Mouse (Mus musculus) G1E (cell line): ENCODE measurements around the gene Ms4a4a. TPM values are rescaled to one million over a fixed set of nuclear protein-coding genes. Genes with fewer than 3 reads are reported as not detected.
"Not testable (repeated sequence)": the region's sequence is repeated elsewhere in the genome, so short reads cannot be mapped to it uniquely, and the experiment has no call there.

Source experiments
- ATAC-seq: 2 replicates; pipeline ENCODE4 v1.8.0; 2016; ENCODE audit warnings: mild to moderate bottlenecking; ENCODE audit not compliant: insufficient number of reproducible peaks, poor library complexity, low FRiP score, severe bottlenecking; ENCODE audit errors: extremely low read depth
- DNase-seq: peaks from one replicate; pipeline ENCODE4 v3.0.0; 2012; ENCODE audit warnings: low spot score
- H3K27me3 ChIP-seq: 2 replicates; pipeline ENCODE4 v1.6.1; 2012; ENCODE audit warnings: mild to moderate bottlenecking, low read length, inconsistent platforms; ENCODE audit not compliant: insufficient read depth
- H3K36me3 ChIP-seq: replicated peaks from 2 replicates; pipeline ENCODE3; 2012; ENCODE audit warnings: mild to moderate bottlenecking, inconsistent platforms
- H3K4me1 ChIP-seq: 2 replicates; pipeline ENCODE4 v1.6.1; 2012; ENCODE audit warnings: low read depth, low read length, inconsistent platforms, mixed read lengths; ENCODE audit not compliant: insufficient read depth
- H3K4me3 ChIP-seq: 2 replicates; pipeline ENCODE4 v1.5.1; 2012; ENCODE audit warnings: low read depth, mild to moderate bottlenecking, inconsistent platforms, low read length, moderate library complexity, mixed read lengths
- H3K9me3 ChIP-seq: replicated peaks from 2 replicates; pipeline ENCODE4 v1.6.1; 2012; ENCODE audit warnings: inconsistent platforms
- CTCF ChIP-seq: IDR thresholded peaks from 2 replicates; pipeline ENCODE4 v1.5.1; 2012; ENCODE audit warnings: low read depth, low read length, inconsistent platforms, mixed read lengths
- GATA1 ChIP-seq: IDR thresholded peaks from 2 replicates; pipeline ENCODE4 v1.6.1; 2012; ENCODE audit warnings: borderline replicate concordance, low read length, inconsistent platforms, mixed read lengths
- GATA2 ChIP-seq: IDR thresholded peaks from 2 replicates; pipeline ENCODE4 v1.6.1; 2012; ENCODE audit warnings: low read depth, low read length, inconsistent platforms, borderline replicate concordance
- POLR2AphosphoS5 ChIP-seq: IDR thresholded peaks from 2 replicates; pipeline ENCODE4 v1.6.1; 2012; ENCODE audit warnings: low read depth, low read length, inconsistent platforms; ENCODE audit not compliant: insufficient replicate concordance
- TAL1 ChIP-seq: conservative IDR thresholded peaks from 2 replicates; pipeline ENCODE4 v1.6.1; 2012; ENCODE audit warnings: low read depth, low read length, inconsistent platforms, mixed read lengths
- polyA plus RNA-seq: library from polyadenylated mRNA; stranded (reverse); fragments of >175 nt; gene quantifications from 2 replicates; pipeline ENCODE4 v1.2.3, GENCODE M21; 2012
- total RNA-seq, 2 experiments: library from RNA; stranded (forward) in 1 of 2; stranded (reverse) in 1 of 2; fragments of 200-1000 nt in 1 of 2; fragments of >200 nt in 1 of 2; fragmentation: Nextera tagmentation in 1 of 2; gene quantifications; 2 replicates each; pipeline ENCODE4 v1.2.3; 2014 to 2017

The Ms4a4a gene
- total and polyA plus RNA-seq, 3 experiments, result not detected

DNA sequence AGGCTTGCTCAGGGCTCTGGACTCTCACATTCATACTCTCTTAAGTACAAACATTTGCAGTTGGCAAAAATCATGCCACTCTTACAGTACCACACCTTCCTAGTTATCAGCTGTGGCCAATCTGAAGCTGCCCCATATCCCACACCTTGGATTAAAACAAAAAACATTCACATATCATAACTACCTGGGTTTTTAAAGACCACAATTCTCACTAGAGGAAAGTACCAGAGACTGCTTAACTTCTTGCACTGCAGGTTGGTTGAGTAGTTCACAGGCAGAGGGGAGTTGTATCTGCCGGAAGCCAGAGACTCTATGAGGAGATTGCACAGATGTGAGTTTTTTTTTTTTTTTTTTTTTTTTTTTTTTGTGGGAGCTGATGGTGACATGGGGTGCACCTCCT is 38.8 kb downstream of the Ms4a4a start:
- H3K36me3 ChIP-seq, result no peaks in the 10 kb centered on the region
- TF ChIP-seq POLR2AphosphoS5, result no peak
- TF ChIP-seq TAL1, result no peak
- no peak for TF ChIP-seq CTCF
- TF ChIP-seq GATA2, result no peak
- no peak for TF ChIP-seq GATA1
- H3K4me3 ChIP-seq, result no peak overlapping the region
- no peak for DNase-seq
- H3K27me3 ChIP-seq, result no peaks in the 10 kb centered on the region
- no peaks in the 10 kb centered on the region for H3K4me1 ChIP-seq
- no peak for ATAC-seq
- no peaks in the 10 kb centered on the region for H3K9me3 ChIP-seq

DNA sequence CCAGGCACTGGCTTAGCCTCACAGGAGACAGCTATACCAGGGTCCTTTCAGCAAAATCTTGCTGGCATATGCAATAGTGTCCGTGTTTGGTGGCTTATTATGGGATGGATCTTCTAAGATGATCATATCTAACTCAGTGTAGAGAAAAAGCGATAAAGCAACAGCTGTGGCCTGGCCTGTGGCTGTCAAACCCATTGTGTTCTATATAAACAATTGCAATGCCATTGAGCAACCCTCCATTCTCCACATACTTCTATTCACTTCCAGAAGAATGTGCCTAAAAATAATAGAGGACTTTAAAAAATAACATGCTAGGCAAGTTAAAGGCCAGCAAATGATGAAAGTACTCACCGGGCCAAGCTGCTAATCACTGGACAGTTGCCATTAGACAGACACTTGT is 40.3 kb downstream of the Ms4a4a start:
- Histone ChIP-seq H3K9me3 (no peaks in the 10 kb centered on the region), H3K27me3 (no peaks in the 10 kb centered on the region), H3K36me3 (no peaks in the 10 kb centered on the region), H3K4me3 (no peak overlapping the region), H3K4me1 (no peaks in the 10 kb centered on the region)
- DNase-seq (no peak), ATAC-seq (no peak)
- TF ChIP-seq CTCF (no peak), GATA2 (no peak), POLR2AphosphoS5 (no peak), GATA1 (no peak), TAL1 (no peak)

DNA sequence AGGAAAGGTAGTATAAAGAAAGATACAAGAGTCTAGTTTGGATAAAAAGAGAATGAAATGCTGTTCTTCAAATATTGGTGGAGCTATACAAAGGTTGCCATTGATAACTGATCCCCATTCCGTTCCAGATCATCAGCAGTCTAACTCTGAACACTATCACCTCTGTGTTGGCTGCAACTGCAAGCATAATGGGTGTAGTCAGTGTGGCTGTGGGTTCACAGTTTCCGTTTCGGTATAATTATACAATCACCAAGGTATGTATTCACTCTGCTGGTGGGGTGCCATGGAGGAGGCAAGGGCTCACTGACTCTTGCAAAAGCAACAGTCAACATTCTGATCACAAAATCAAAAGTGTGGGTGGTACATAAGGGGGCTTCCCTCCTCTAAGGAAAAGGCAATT is 43.5 kb downstream of the Ms4a4a start:
- H3K9me3 ChIP-seq, H3K36me3 ChIP-seq, H3K4me3 ChIP-seq, H3K27me3 ChIP-seq, ATAC-seq, H3K4me1 ChIP-seq, DNase-seq: not testable (repeated sequence)

DNA sequence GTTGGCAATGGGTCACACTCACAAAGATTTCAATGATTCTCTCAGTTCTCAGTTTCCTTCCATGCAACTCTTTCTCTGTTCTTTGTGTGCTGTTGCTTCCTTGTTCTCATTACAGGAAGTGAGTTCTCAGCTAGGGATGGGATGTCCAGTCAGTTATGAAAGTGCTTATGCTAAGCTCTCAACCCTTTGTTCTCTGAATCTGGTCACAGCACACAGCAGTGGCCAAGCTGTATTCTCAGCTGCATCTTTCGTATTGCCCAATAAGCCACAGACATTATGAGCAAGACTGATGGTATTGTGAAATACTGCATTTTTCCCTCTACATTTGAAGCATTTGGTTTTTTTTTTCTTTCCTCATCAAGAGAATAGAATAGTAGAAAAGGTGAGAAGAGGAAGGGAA is 55.9 kb downstream of the Ms4a4a start:
- H3K4me1 ChIP-seq, H3K4me3 ChIP-seq, ATAC-seq, H3K27me3 ChIP-seq, H3K9me3 ChIP-seq, H3K36me3 ChIP-seq, DNase-seq: not testable (repeated sequence)

DNA sequence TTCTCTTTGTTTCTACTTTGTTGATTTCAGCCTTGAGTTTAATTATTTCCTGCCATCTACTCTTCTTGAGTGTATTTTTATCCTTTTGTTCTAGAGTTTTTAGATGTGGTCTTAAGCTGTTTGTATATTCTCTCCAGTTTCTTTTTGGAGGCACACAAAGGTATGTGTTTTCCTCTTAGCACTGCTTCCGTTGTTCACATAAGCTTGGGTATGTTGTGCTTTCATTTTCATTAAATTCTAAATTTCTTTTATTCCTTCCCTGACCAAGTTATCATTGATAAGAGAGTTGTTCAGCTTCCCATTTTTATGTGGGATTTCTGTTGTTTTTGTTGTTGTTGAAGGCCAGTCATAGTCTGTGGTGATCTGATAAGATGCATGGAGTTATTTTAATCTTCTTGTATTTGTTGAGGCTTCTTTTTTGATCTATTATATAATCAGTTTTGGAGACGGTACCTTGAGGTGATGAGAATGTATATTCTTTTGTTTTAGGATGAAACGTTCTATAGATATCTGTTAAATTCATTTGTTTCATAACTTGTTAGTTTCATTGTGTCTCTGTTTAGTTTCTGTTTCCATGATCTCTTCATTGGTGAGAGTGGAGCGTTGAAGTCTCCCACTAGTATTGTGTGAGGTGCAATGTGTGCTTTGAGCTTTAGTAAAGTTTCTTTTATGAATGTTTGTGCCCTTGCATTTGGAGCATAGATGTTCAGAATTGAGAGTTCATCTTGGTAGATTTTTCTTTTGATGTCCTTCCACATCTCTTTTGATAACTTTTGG is 59.9 kb downstream of the Ms4a4a start:
- TF ChIP-seq TAL1 (no peak), GATA1 (no peak), POLR2AphosphoS5 (no peak), GATA2 (no peak), CTCF (no peak)
- ATAC-seq (no peak), DNase-seq (no peak)
- Histone ChIP-seq H3K9me3 (no peaks in the 10 kb centered on the region), H3K36me3 (no peaks in the 10 kb centered on the region), H3K4me1 (no peaks in the 10 kb centered on the region), H3K4me3 (no peak overlapping the region), H3K27me3 (no peaks in the 10 kb centered on the region)

Other genes starting within 250 kb of the Ms4a4a start
- gene 1700017D01Rik, start 244.6 kb upstream of the Ms4a4a start, total RNA-seq (2014; fragmentation: Nextera tagmentation), result not detected in 2 replicates
- 0.06 and 0.16 TPM in 2 replicates for gene 1700017D01Rik, start 244.6 kb upstream of the Ms4a4a start, total RNA-seq (2017)
- not detected in 2 replicates for gene 1700017D01Rik, start 244.6 kb upstream of the Ms4a4a start, polyA plus RNA-seq
- not detected in 2 replicates for gene 1700025F22Rik, start 210.2 kb upstream of the Ms4a4a start, total RNA-seq (2014; fragmentation: Nextera tagmentation)
- not detected in 2 replicates for gene 1700025F22Rik, start 210.2 kb upstream of the Ms4a4a start, total RNA-seq (2017)
- not detected in 2 replicates for gene 1700025F22Rik, start 210.2 kb upstream of the Ms4a4a start, polyA plus RNA-seq
- gene Ms4a13, start 178.8 kb upstream of the Ms4a4a start, total RNA-seq (2014; fragmentation: Nextera tagmentation), result not detected in 2 replicates
- gene Ms4a13, start 178.8 kb upstream of the Ms4a4a start, total RNA-seq (2017), result not detected in 2 replicates
- gene Ms4a13, start 178.8 kb upstream of the Ms4a4a start, polyA plus RNA-seq, result not detected in 2 replicates
- not detected in 2 replicates for gene Ms4a12, start 143.1 kb upstream of the Ms4a4a start, total RNA-seq (2014; fragmentation: Nextera tagmentation)
- 0.16 TPM in 1 of 2 replicates, not detected in the other for gene Ms4a12, start 143.1 kb upstream of the Ms4a4a start, total RNA-seq (2017)
- not detected in 2 replicates for gene Ms4a12, start 143.1 kb upstream of the Ms4a4a start, polyA plus RNA-seq
- gene Ms4a1, start 109.3 kb upstream of the Ms4a4a start, total RNA-seq (2014; fragmentation: Nextera tagmentation), result not detected in 2 replicates
- gene Ms4a1, start 109.3 kb upstream of the Ms4a4a start, total RNA-seq (2017), result 0.06 and 0.22 TPM in 2 replicates
- not detected in 2 replicates for gene Ms4a1, start 109.3 kb upstream of the Ms4a4a start, polyA plus RNA-seq
- gene Ms4a5, start 91.7 kb upstream of the Ms4a4a start, total RNA-seq (2014; fragmentation: Nextera tagmentation), result not detected in 2 replicates
- 0.23 and 0.38 TPM in 2 replicates for gene Ms4a5, start 91.7 kb upstream of the Ms4a4a start, total RNA-seq (2017)
- not detected in 2 replicates for gene Ms4a5, start 91.7 kb upstream of the Ms4a4a start, polyA plus RNA-seq
- not detected in 2 replicates for gene Ms4a14, start 61.1 kb upstream of the Ms4a4a start, total RNA-seq (2014; fragmentation: Nextera tagmentation)
- gene Ms4a14, start 61.1 kb upstream of the Ms4a4a start, total RNA-seq (2017), result 0.05 and 0.06 TPM in 2 replicates
- gene Ms4a14, start 61.1 kb upstream of the Ms4a4a start, polyA plus RNA-seq, result not detected in 2 replicates
- gene Ms4a7, start 39.4 kb upstream of the Ms4a4a start, total RNA-seq (2014; fragmentation: Nextera tagmentation), result not detected in 2 replicates
- 0.05 and 0.12 TPM in 2 replicates for gene Ms4a7, start 39.4 kb upstream of the Ms4a4a start, total RNA-seq (2017)
- not detected in 2 replicates for gene Ms4a7, start 39.4 kb upstream of the Ms4a4a start, polyA plus RNA-seq
- gene Ms4a4c, start 29.2 kb downstream of the Ms4a4a start, total RNA-seq (2014; fragmentation: Nextera tagmentation), result not detected in 2 replicates
- not detected in 2 replicates for gene Ms4a4c, start 29.2 kb downstream of the Ms4a4a start, total RNA-seq (2017)
- not detected in 2 replicates for gene Ms4a4c, start 29.2 kb downstream of the Ms4a4a start, polyA plus RNA-seq
- not detected in 2 replicates for gene Ms4a4b, start 68.0 kb downstream of the Ms4a4a start, total RNA-seq (2014; fragmentation: Nextera tagmentation)
- 0.06 and 0.27 TPM in 2 replicates for gene Ms4a4b, start 68.0 kb downstream of the Ms4a4a start, total RNA-seq (2017)
- not detected in 2 replicates for gene Ms4a4b, start 68.0 kb downstream of the Ms4a4a start, polyA plus RNA-seq
- 0.78 TPM in 1 of 2 replicates, not detected in the other for gene Ms4a6c, start 93.8 kb downstream of the Ms4a4a start, total RNA-seq (2014; fragmentation: Nextera tagmentation)
- gene Ms4a6c, start 93.8 kb downstream of the Ms4a4a start, total RNA-seq (2017), result 1.9 and 2.6 TPM in 2 replicates
- gene Ms4a6c, start 93.8 kb downstream of the Ms4a4a start, polyA plus RNA-seq, result 0.03 TPM in 2 replicates
- 1.4 and 2.1 TPM in 2 replicates for gene Gm8369, start 110.4 kb downstream of the Ms4a4a start, total RNA-seq (2014; fragmentation: Nextera tagmentation)
- gene Gm8369, start 110.4 kb downstream of the Ms4a4a start, total RNA-seq (2017), result 0.87 and 0.98 TPM in 2 replicates
- gene Gm8369, start 110.4 kb downstream of the Ms4a4a start, polyA plus RNA-seq, result not detected in 2 replicates
- gene Ms4a6b, start 141.0 kb downstream of the Ms4a4a start, total RNA-seq (2014; fragmentation: Nextera tagmentation), result 0.23 TPM in 1 of 2 replicates, not detected in the other
- gene Ms4a6b, start 141.0 kb downstream of the Ms4a4a start, total RNA-seq (2017), result 2.5 and 3.1 TPM in 2 replicates
- gene Ms4a6b, start 141.0 kb downstream of the Ms4a4a start, polyA plus RNA-seq, result 0.21 TPM in 1 of 2 replicates, not detected in the other
- gene Ms4a4d, start 161.3 kb downstream of the Ms4a4a start, total RNA-seq (2014; fragmentation: Nextera tagmentation), result not detected in 2 replicates
- gene Ms4a4d, start 161.3 kb downstream of the Ms4a4a start, total RNA-seq (2017), result 0.16 TPM in 1 of 2 replicates, not detected in the other
- not detected in 2 replicates for gene Ms4a4d, start 161.3 kb downstream of the Ms4a4a start, polyA plus RNA-seq
- gene Ms4a6d, start 229.3 kb downstream of the Ms4a4a start, total RNA-seq (2014; fragmentation: Nextera tagmentation), result 1.4 TPM in 1 of 2 replicates, not detected in the other
- 2.2 and 3.1 TPM in 2 replicates for gene Ms4a6d, start 229.3 kb downstream of the Ms4a4a start, total RNA-seq (2017)
- gene Ms4a6d, start 229.3 kb downstream of the Ms4a4a start, polyA plus RNA-seq, result 0.05 TPM in 1 of 2 replicates, not detected in the other
- 1.3 and 1.4 TPM in 2 replicates for gene Ms4a2, start 248.2 kb downstream of the Ms4a4a start, total RNA-seq (2014; fragmentation: Nextera tagmentation)
- gene Ms4a2, start 248.2 kb downstream of the Ms4a4a start, total RNA-seq (2017), result 19.1 and 20.6 TPM in 2 replicates
- gene Ms4a2, start 248.2 kb downstream of the Ms4a4a start, polyA plus RNA-seq, result 0.03 TPM in 1 of 2 replicates, not detected in the other